Mouse (Mus musculus): ENCODE data around the gene H2-T24.

H2-T24 gene

DNA sequence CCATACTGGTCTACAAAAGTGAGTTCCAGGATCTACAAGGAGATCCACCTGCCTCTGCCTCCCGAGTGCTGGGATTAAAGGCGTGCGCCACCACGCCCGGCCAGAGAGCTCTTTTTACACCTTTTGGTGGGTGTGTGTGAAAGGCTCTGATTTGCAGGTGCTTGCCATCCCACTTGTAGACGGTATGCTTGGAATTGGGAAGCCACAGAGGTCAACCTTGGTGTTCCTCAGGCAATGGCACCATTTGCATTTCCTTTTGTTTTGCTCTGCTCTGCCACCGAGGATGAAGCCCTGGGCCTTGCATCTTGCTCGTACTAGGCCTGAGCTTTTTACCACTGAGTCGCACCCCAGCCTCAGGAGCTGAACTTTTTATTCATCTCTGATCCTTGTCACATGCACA is 38.6 kb downstream of the H2-T24 start:
- DNase-seq (ENCODE audit: low read depth) = no peak

- no peak for DNase-seq (ENCODE audit: low read depth)
These were observed 40.0 kb downstream of the H2-T24 start for GRCm38 (mm10) chr17:35980363-35980754.

DNA sequence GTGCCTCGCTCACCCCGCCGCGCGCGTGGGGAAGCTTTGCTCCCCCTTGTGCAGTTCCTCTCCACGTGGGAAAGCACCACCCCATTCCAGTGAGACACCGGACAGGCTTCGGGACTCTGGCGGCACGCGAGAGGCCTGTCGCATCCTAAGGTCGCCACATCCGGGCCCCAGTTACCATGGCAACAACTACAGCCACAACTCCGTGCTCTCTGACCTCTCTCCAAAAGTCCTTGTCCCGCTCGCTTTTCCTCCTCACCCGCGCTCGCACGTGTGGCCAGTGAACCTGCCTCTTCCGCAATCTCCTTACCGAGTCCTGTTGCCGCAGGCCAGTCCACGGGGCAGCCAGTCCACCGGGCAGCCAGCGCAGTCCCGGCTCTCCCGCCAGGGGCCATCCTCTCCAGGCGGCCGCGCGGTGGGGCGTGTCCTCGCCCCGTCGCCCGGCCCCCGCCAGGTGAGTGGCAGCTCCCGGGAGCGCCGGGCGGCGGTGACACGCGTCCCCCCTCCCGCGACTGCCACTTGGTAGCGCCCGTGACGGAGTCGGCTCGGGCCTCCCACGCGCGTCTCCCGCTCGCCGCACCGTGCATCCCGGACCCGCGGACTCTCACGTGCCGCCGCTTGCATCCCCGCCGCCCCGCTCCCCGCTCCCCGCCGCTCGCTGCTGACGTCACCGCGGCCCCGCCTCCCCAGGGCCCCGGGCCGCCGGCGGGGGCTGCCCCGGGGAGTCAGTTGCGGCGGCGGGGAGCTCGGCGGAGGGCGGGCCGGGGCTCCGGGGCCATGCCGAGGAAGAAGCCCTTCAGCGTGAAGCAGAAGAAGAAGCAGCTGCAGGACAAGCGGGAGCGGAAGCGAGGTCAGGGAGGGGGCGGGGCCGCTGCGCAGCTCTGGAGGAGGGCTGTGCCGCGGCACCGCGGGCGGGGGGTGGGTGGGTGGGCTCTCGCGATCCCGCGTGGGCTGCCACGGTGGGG is 40.7 kb downstream of the H2-T24 start, which contains the start of the genes Gnl1 and Prr3:
Gnl1 (plus strand) TSS at position 451 of the 962 bp plus-strand sequence.
Prr3 (minus strand) TSS at position 836 of the 962 bp plus-strand sequence.
- DNase-seq (ENCODE audit: low read depth) = peak; percentile 79

- DNase-seq (ENCODE audit: low read depth) = no peak
These were observed 41.5 kb downstream of the H2-T24 start for GRCm38 (mm10) chr17:35978811-35979400.

GRCm38 (mm10) chr17:35972131-35972530 is 48.2 kb downstream of the H2-T24 start:
- DNase-seq (ENCODE audit: low read depth) = no peak

- peak; percentile 93 for DNase-seq (ENCODE audit: low read depth)
These were observed 50.7 kb downstream of the H2-T24 start, which contains the start of gene Abcf1 for GRCm38 (mm10) chr17:35969418-35970389. Gene Abcf1, minus strand, starts transcription at chr17:35969761.

- no peak for DNase-seq (ENCODE audit: low read depth)
These were observed 52.7 kb downstream of the H2-T24 start for GRCm38 (mm10) chr17:35967621-35968020.

DNA sequence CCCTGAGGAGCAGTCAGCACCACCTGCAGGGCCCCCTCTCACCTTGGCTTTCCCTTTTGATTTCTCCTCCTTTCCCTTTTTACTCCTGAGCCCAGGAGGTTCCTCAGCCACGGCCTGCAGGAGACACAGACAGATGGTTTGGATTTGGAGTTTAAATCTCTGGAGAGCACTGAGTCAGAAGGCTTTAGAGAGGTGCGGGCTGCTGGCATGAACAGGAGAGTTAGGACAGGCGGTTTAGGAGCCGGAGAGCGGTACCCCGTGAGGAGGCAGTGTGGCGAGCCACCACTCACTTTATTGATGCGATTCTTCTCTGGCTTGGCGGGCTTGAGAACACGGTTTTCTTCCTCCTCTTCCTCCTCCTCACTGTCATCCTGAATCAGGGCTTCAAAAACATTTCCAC is 57.1 kb downstream of the H2-T24 start:
- DNase-seq (ENCODE audit: low read depth) = no peak

DNA sequence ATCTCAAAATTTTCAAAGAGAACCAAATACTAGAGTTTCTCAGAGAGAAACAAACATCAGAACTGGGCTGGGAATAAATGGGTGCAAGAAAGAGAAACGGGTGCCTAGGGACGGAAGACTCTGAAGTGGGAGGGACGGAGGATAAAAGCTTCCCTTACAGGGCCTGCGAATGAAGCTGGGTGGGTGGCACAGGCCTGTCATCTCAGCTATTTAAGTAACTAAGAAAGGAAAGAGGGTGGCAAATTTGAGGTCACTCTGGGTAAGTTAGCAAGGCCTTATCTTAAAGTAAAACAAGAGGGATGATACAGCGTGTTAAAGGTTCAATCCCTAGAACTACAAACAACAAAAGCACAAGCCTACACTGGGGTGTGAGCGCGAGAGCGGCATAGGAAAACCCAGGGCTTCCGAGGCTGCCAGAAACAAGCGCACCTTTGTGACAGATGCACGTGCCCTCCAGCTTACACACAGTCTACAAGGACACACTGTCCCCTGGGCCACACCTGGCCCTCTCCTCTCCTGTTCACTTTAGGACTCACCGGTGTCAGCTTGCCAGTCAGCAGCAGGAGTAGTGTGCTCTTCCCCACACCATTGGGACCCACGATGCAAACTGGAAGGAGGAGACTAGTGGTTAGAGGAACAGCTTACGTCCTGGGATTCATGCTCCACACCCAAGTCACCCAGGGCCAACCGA is 61.7 kb downstream of the H2-T24 start:
- no peak for DNase-seq (ENCODE audit: low read depth)
